Mouse (Mus musculus) midbrain, embryonic 14.5 days (tissue): ENCODE data around the gene Fkbpl. TPM values are rescaled to one million over a fixed set of nuclear protein-coding genes. Genes with fewer than 3 reads are reported as not detected.

Experiments
- ATAC-seq: fragments of 200-750 bp; cut with Nextera tagmentation; 2 replicates; pipeline ENCODE4 v1.8.0; 2017; ENCODE audit warnings: moderate number of reproducible peaks, moderate library complexity; ENCODE audit not compliant: low FRiP score, low TSS enrichment
- DNase-seq: peaks from one replicate; pipeline ENCODE4 v3.0.0-alpha.2; 2015
- H3K27ac ChIP-seq: fragments of 300-500 bp; sonication (generic); replicated peaks from 2 replicates; pipeline ENCODE4 v1.5.1; 2014; ENCODE audit warnings: mild to moderate bottlenecking, low read depth, low read length, moderate library complexity
- H3K27me3 ChIP-seq: fragments of 300-500 bp; sonication (generic); 2 replicates; pipeline ENCODE4 v1.6.1; 2014; ENCODE audit warnings: low read length, control low read depth, mixed read lengths; ENCODE audit not compliant: control insufficient read depth, insufficient read depth
- H3K36me3 ChIP-seq: fragments of 300-500 bp; sonication (generic); 2 replicates; pipeline ENCODE4 v1.6.1; 2014; ENCODE audit warnings: low read length, control low read depth; ENCODE audit not compliant: control insufficient read depth, insufficient read depth
- H3K4me1 ChIP-seq: fragments of 300-500 bp; sonication (generic); 2 replicates; pipeline ENCODE4 v1.6.1; 2014; ENCODE audit warnings: mild to moderate bottlenecking, antibody characterized with exemption, low read length, control low read depth; ENCODE audit not compliant: control insufficient read depth, insufficient read depth
- H3K4me2 ChIP-seq: fragments of 300-500 bp; sonication (generic); 2 replicates; pipeline ENCODE4 v1.6.1; 2014; ENCODE audit warnings: mild to moderate bottlenecking, low read length, moderate library complexity
- H3K4me3 ChIP-seq: fragments of 300-500 bp; sonication (generic); replicated peaks from 2 replicates; pipeline ENCODE4 v1.5.1; 2014; ENCODE audit warnings: low read depth, low read length
- H3K9ac ChIP-seq: fragments of 300-500 bp; sonication (generic); replicated peaks from 2 replicates; pipeline ENCODE4 v1.6.1; 2014; ENCODE audit warnings: mild to moderate bottlenecking, low read length, moderate library complexity
- H3K9me3 ChIP-seq: fragments of 300-500 bp; sonication (generic); 2 replicates; pipeline ENCODE4 v1.6.1; 2016; ENCODE audit warnings: low read length, control low read depth, mixed read lengths; ENCODE audit not compliant: control insufficient read depth
- WGBS: fragments of 180-500 bp; shearing (Covaris S2); extraction: QIAGEN DNeasy Blood & Tissue Kit; methylation state at CpG from one replicate; pipeline ENCODE4 v1.1.7; 2014; 5-methylcytosine and 5-hydroxymethylcytosine counted together
- polyA plus RNA-seq: library from polyadenylated mRNA; unstranded; fragments of >200 nt; fragmentation: Nextera tagmentation; extraction: Ambion mirVana; gene quantifications from 2 replicates; pipeline ENCODE4 v1.2.1, GENCODE M21; 2014

Fkbpl gene
- 11.2 and 14.5 TPM in 2 replicates for polyA plus RNA-seq

- ATAC-seq = peak; percentile 75
- H3K4me3 ChIP-seq = peak within 1 kb of the TSS; percentile 55
Observed at GRCm38 (mm10) chr17:34644608-34645007, at the start of gene Fkbpl. Gene Fkbpl (plus strand): TSS chr17:34644764.

GRCm38 (mm10) chr17:34596098-34596497 is 48.5 kb upstream of the Fkbpl start:
- ATAC-seq (no peak), DNase-seq (no peak)
- H3K27me3 ChIP-seq = no peaks in the 10 kb centered on the region
- H3K36me3 ChIP-seq = peaks cover 34% of the 10 kb centered on the region
- H3K9ac ChIP-seq = no peak overlapping the region
- H3K4me2 ChIP-seq = no peak overlapping the region
- no peaks in the 10 kb centered on the region for H3K9me3 ChIP-seq
- 76% methylated on average over 8 of the region's 8 CpGs for WGBS
- peaks cover 18% of the 10 kb centered on the region for H3K4me1 ChIP-seq
- H3K27ac ChIP-seq = no peak overlapping the region
- no peak overlapping the region for H3K4me3 ChIP-seq

More at GRCm38 (mm10) chr17:34644608-34645007, at the start of gene Fkbpl:
- peaks cover 20% of the 10 kb centered on the region for H3K4me1 ChIP-seq
- H3K9me3 ChIP-seq = no peaks in the 10 kb centered on the region
- H3K27ac ChIP-seq = peak within 1 kb of the TSS; percentile 77
- peak within 1 kb of the TSS; percentile 70 for H3K4me2 ChIP-seq
- H3K36me3 ChIP-seq = peaks cover 12% of the 10 kb centered on the region
- DNase-seq = peak; percentile 98
- H3K27me3 ChIP-seq = no peaks in the 10 kb centered on the region
- peak within 1 kb of the TSS; percentile 56 for H3K9ac ChIP-seq
- WGBS = under 1% methylated on average over 16 of the region's 16 CpGs

- Histone ChIP-seq H3K9ac (no peak within 1 kb of the TSS), H3K4me2 (no peak within 1 kb of the TSS), H3K27me3 (no peaks in the 10 kb centered on the region), H3K9me3 (no peaks in the 10 kb centered on the region), H3K27ac (no peak within 1 kb of the TSS), H3K4me3 (no peak within 1 kb of the TSS), H3K36me3 (peaks cover 42% of the 10 kb centered on the region), H3K4me1 (peaks cover 19% of the 10 kb centered on the region)
- WGBS = 18% methylated on average over 6 of the region's 6 CpGs
- DNase-seq (no peak), ATAC-seq (no peak)
Observed at GRCm38 (mm10) chr17:34597566-34598095, 46.9 kb upstream of the Fkbpl start, which contains the start of gene Ager. Gene Ager (plus strand): TSS chr17:34597862.

GRCm38 (mm10) chr17:34599891-34600290 is 44.7 kb upstream of the Fkbpl start:
- peaks cover 12% of the 10 kb centered on the region for H3K4me1 ChIP-seq
- no peak overlapping the region for H3K4me3 ChIP-seq
- no peak overlapping the region for H3K9ac ChIP-seq
- DNase-seq = no peak
- H3K27ac ChIP-seq = no peak overlapping the region
- 75% methylated on average over 9 of the region's 9 CpGs for WGBS
- no peak for ATAC-seq
- no peaks in the 10 kb centered on the region for H3K27me3 ChIP-seq
- H3K9me3 ChIP-seq = no peaks in the 10 kb centered on the region
- H3K4me2 ChIP-seq = no peak overlapping the region
- peaks cover 36% of the 10 kb centered on the region for H3K36me3 ChIP-seq

GRCm38 (mm10) chr17:34601796-34602195 is 42.8 kb upstream of the Fkbpl start:
- Histone ChIP-seq H3K4me1 (peaks cover 21% of the 10 kb centered on the region), H3K27me3 (no peaks in the 10 kb centered on the region), H3K36me3 (peaks cover 17% of the 10 kb centered on the region), H3K27ac (no peak overlapping the region), H3K4me3 (no peak overlapping the region), H3K9me3 (no peaks in the 10 kb centered on the region), H3K4me2 (peak overlapping the region; percentile 90; the same call in 1 of the 2 replicates), H3K9ac (no peak overlapping the region; the same call in 1 of the 2 replicates)
- DNase-seq (no peak), ATAC-seq (no peak)
- 93% methylated on average over 12 of the region's 12 CpGs for WGBS

- H3K36me3 ChIP-seq = peaks cover 17% of the 10 kb centered on the region
- H3K4me2 ChIP-seq = peak within 1 kb of the TSS; percentile 97
- H3K9ac ChIP-seq = peak within 1 kb of the TSS; percentile 73
- ATAC-seq (peak; percentile 92), DNase-seq (peak; percentile 99)
- under 1% methylated on average over 30 of the region's 30 CpGs for WGBS
- H3K9me3 ChIP-seq = no peaks in the 10 kb centered on the region
- H3K27ac ChIP-seq = peak within 1 kb of the TSS; percentile 85
- peak within 1 kb of the TSS; percentile 93 for H3K4me3 ChIP-seq
- peaks cover 28% of the 10 kb centered on the region for H3K4me1 ChIP-seq
- no peaks in the 10 kb centered on the region for H3K27me3 ChIP-seq
Observed at GRCm38 (mm10) chr17:34603375-34604060, 41.0 kb upstream of the Fkbpl start, which contains the start of gene Rnf5. Gene Rnf5 (minus strand): TSS chr17:34603690.

- ATAC-seq = peak; percentile 90
- peak within 1 kb of the TSS; percentile 93 for H3K4me3 ChIP-seq
- under 1% methylated on average over 35 of the region's 35 CpGs for WGBS
- DNase-seq = peak; percentile 100
- H3K9me3 ChIP-seq = no peaks in the 10 kb centered on the region
- no peaks in the 10 kb centered on the region for H3K27me3 ChIP-seq
- peak within 1 kb of the TSS; percentile 90 for H3K9ac ChIP-seq
- H3K27ac ChIP-seq = peak within 1 kb of the TSS; percentile 85
- peaks cover 17% of the 10 kb centered on the region for H3K36me3 ChIP-seq
- peak within 1 kb of the TSS; percentile 97 for H3K4me2 ChIP-seq
- peaks cover 28% of the 10 kb centered on the region for H3K4me1 ChIP-seq
Observed at GRCm38 (mm10) chr17:34604061-34604508, 40.5 kb upstream of the Fkbpl start, which contains the start of gene Agpat1. Gene Agpat1 (plus strand): TSS chr17:34604262.

GRCm38 (mm10) chr17:34604511-34605237 is 39.9 kb upstream of the Fkbpl start:
- H3K4me2 ChIP-seq = peak overlapping the region; percentile 97
- no peak for DNase-seq
- ATAC-seq = no peak
- WGBS = 16% methylated on average over 24 of the region's 24 CpGs
- H3K27me3 ChIP-seq = no peaks in the 10 kb centered on the region
- peaks cover 17% of the 10 kb centered on the region for H3K36me3 ChIP-seq
- peak overlapping the region; percentile 85 for H3K27ac ChIP-seq
- H3K9ac ChIP-seq = peak overlapping the region; percentile 90
- H3K4me3 ChIP-seq = peak overlapping the region; percentile 93
- no peaks in the 10 kb centered on the region for H3K9me3 ChIP-seq
- H3K4me1 ChIP-seq = peaks cover 28% of the 10 kb centered on the region
